Comparison of ENCODE assay signal across 22 mouse cellular contexts in the genomic region with DNA sequence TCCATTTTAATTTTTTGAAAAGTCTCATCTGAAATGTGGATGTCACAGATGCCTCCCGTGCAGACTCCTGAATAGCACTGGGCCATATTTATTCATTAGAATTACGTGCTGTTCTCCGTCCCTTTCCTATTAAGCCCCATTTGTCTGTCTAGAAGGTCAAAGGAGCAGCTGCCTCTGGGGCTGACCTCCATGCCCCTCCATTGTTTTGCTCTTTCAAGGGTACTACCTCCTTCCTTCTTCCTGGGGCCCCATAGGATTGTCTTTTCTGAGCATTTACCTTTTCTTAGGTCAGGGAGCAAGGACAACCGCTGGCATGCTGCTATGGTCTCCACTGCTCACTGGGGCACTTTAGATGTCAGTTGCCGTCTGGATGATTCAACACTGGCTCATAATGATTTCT.
"Had no signal": no experiment of that assay in that cellular context is flagged by ENCODE, and none has a peak within 500 bp of the region (broad histone marks: within the 10 kb centered on the region; RNA-seq: fewer than 3 reads in every experiment).

No protein-coding gene starts in this region.

- H3K4me3 ChIP-seq: limb, embryonic 12.5 days; limb, embryonic 15.5 days; lung, embryonic 15.5 days; megakaryocyte, embryonic 14.5 days; midbrain, embryonic 12.5 days; midbrain, embryonic 15.5 days; myocyte; neural tube, embryonic 12.5 days; stomach, embryonic 15.5 days had no signal

- ATAC-seq: liver, postnatal 0 days; midbrain, embryonic 15.5 days had no signal

- H3K4me1 ChIP-seq: limb, embryonic 12.5 days; limb, embryonic 15.5 days; lung, embryonic 15.5 days; megakaryocyte, embryonic 14.5 days; midbrain, embryonic 15.5 days; neural tube, embryonic 12.5 days; stomach, embryonic 15.5 days had no signal

- H3K9me3 ChIP-seq: limb, embryonic 12.5 days; limb, embryonic 15.5 days; lung, embryonic 15.5 days; midbrain, embryonic 12.5 days; midbrain, embryonic 15.5 days; neural tube, embryonic 12.5 days; stomach, embryonic 15.5 days had no signal

- H3K9ac ChIP-seq: limb, embryonic 12.5 days; limb, embryonic 15.5 days; liver, embryonic 14.5 days; liver, postnatal 0 days; lung, embryonic 15.5 days; midbrain, embryonic 12.5 days; midbrain, embryonic 15.5 days; neural tube, embryonic 12.5 days; stomach, embryonic 15.5 days had no signal

- H3K4me2 ChIP-seq: limb, embryonic 12.5 days; limb, embryonic 15.5 days; liver, embryonic 11.5 days; lung, embryonic 15.5 days; midbrain, embryonic 12.5 days; midbrain, embryonic 15.5 days; neural tube, embryonic 12.5 days; stomach, embryonic 15.5 days had no signal

- H3K36me3 ChIP-seq: limb, embryonic 12.5 days; limb, embryonic 15.5 days; lung, embryonic 15.5 days; midbrain, embryonic 12.5 days; midbrain, embryonic 15.5 days; neural tube, embryonic 12.5 days; stomach, embryonic 15.5 days had no signal

- H3K27me3 ChIP-seq: limb, embryonic 12.5 days; limb, embryonic 15.5 days; lung, embryonic 15.5 days; megakaryocyte, embryonic 14.5 days; midbrain, embryonic 12.5 days; midbrain, embryonic 15.5 days; neural tube, embryonic 12.5 days; stomach, embryonic 15.5 days had no signal

- DNase-seq: kidney, adult 2 months; kidney, postnatal 10 days; kidney, postnatal 36 days; left cerebral cortex, postnatal 4 days; liver, postnatal 0 days; lung, postnatal 10 days; lung, postnatal 36 days; retina, postnatal 1 day; right cerebral cortex, postnatal 25 days; spleen, adult 18-20 months; thymus, postnatal 25 days had no signal

- H3K27ac ChIP-seq: limb, embryonic 12.5 days; limb, embryonic 15.5 days; liver, embryonic 14.5 days; lung, embryonic 15.5 days; midbrain, embryonic 12.5 days; midbrain, embryonic 15.5 days; neural tube, embryonic 12.5 days; stomach, embryonic 15.5 days had no signal
